Mouse (Mus musculus) liver, embryonic 15.5 days (tissue): ENCODE results near the gene Ccdc13. TPM values are rescaled to one million over a fixed set of nuclear protein-coding genes. Genes with fewer than 3 reads are reported as not detected.

Experiments used
- ATAC-seq: fragments of 200-750 bp; cut with Nextera tagmentation; 2 replicates; pipeline ENCODE4 v1.8.0; 2017; ENCODE audit warnings: moderate number of reproducible peaks, mild to moderate bottlenecking, moderate library complexity; ENCODE audit not compliant: insufficient read depth
- H3K27ac ChIP-seq: fragments of 300-500 bp; sonication (generic); replicated peaks from 2 replicates; pipeline ENCODE4 v1.5.1; 2015; ENCODE audit warnings: mild to moderate bottlenecking, inconsistent platforms
- H3K27me3 ChIP-seq: fragments of 300-500 bp; sonication (generic); 2 replicates; pipeline ENCODE4 v1.6.1; 2015; ENCODE audit warnings: mild to moderate bottlenecking, inconsistent platforms
- H3K36me3 ChIP-seq: fragments of 300-500 bp; sonication (generic); replicated peaks from 2 replicates; pipeline ENCODE4 v1.6.1; 2015; ENCODE audit warnings: moderate library complexity, mild to moderate bottlenecking, inconsistent platforms
- H3K4me1 ChIP-seq: fragments of 300-500 bp; sonication (generic); replicated peaks from 2 replicates; pipeline ENCODE4 v1.6.1; 2015; ENCODE audit warnings: inconsistent platforms
- H3K4me2 ChIP-seq: fragments of 300-500 bp; sonication (generic); 2 replicates; pipeline ENCODE4 v1.6.1; 2015; ENCODE audit warnings: moderate library complexity, mild to moderate bottlenecking, inconsistent platforms
- H3K4me3 ChIP-seq: fragments of 300-500 bp; sonication (generic); replicated peaks from 2 replicates; pipeline ENCODE4 v1.5.1; 2015; ENCODE audit warnings: mild to moderate bottlenecking, inconsistent platforms
- H3K9ac ChIP-seq: fragments of 300-500 bp; sonication (generic); 2 replicates; pipeline ENCODE4 v1.6.1; 2015; ENCODE audit warnings: moderate library complexity, mild to moderate bottlenecking, inconsistent platforms
- H3K9me3 ChIP-seq: fragments of 300-500 bp; sonication (generic); replicated peaks from 2 replicates; pipeline ENCODE4 v1.6.1; 2016; ENCODE audit warnings: inconsistent platforms
- WGBS: fragments of 180-500 bp; shearing (Covaris S2); methylation state at CpG from one replicate; pipeline ENCODE4 v1.1.7; 2015; ENCODE audit warnings: mixed read lengths; ENCODE audit not compliant: insufficient replicate concordance; 5-methylcytosine and 5-hydroxymethylcytosine counted together
- polyA plus RNA-seq: library from polyadenylated mRNA; unstranded; fragments of >200 nt; fragmentation: Nextera tagmentation; extraction: Ambion mirVana; gene quantifications from 2 replicates; pipeline ENCODE4 v1.2.1, GENCODE M21; 2015

The Ccdc13 gene
- polyA plus RNA-seq, 1 experiment from 2014 or later: not detected

DNA sequence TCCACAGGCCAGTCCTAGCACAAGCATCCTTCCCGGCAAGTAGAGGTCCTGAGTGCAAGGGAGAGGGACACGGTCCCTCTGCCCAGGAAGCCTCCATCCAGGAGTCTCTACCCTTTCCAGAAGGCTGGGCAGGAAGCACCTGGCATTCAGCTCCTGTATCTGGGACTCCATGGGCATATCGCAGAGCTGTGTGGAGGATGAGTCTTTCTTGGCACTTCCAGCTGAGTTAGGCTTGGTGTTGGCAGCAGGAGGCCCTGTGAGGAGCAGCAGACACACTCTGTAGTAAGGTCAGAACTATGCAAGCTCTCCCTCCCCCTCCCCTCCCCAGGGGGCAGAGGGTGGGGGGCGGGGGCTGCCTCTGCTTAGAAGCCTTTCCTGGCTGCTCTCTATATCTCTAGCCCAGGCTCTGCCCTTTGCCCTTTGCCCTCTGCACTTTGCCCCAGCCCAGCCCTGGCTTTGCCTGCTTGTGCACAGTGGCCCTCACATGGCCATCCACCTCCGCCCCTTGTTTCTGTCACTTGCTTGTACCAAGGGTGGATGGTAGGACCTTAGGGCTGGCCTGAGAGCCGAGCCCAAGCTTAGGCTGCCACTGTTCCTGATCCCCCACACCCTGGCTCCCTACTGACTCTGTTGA lies 40.3 kb downstream of the Ccdc13 start:
- Histone ChIP-seq H3K36me3 (no peaks in the 10 kb centered on the region), H3K9ac (no peak overlapping the region), H3K4me1 (peaks cover 12% of the 10 kb centered on the region; the same call in 1 of the 2 replicates), H3K27ac (no peak overlapping the region), H3K4me3 (no peak overlapping the region), H3K27me3 (no peaks in the 10 kb centered on the region), H3K9me3 (no peaks in the 10 kb centered on the region), H3K4me2 (no peak overlapping the region)
- whole genome bisulfite sequencing: 46% methylated on average over 6 of the region's 6 CpGs
- 0 out of 2 replicates have a peak, but pooled peaks have one; percentile 29 for ATAC-seq

DNA sequence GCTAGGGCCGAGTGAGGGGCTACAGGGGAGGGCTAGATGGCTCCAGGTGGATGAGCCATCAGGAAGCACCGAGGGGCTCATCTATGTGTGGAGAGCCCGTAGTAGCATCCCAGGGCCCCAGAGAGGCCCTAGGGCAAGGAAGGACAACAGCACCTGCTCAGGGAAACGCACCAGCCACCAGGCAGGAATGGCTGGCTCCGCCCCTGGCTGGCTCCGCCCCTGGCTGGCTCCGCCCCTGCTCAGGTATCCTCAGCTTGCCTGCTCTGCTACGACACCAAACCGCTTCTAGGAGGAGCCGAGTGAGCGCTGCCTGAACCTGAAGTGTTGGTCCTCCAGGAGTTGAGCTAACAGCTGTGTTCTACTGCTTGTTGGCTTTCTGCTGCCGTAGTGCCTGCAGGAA lies 41.5 kb downstream of the Ccdc13 start:
- Histone ChIP-seq H3K4me1 (peaks cover 12% of the 10 kb centered on the region; the same call in 1 of the 2 replicates), H3K27me3 (no peaks in the 10 kb centered on the region; the same call in 1 of the 2 replicates), H3K4me3 (no peak overlapping the region), H3K4me2 (no peak overlapping the region), H3K9me3 (no peaks in the 10 kb centered on the region), H3K27ac (no peak overlapping the region), H3K9ac (no peak overlapping the region), H3K36me3 (no peaks in the 10 kb centered on the region)
- 21% methylated on average over 12 of the region's 12 CpGs for WGBS
- ATAC-seq: no peak

GRCm38 (mm10) chr9:121794972-121795539 lies 44.2 kb downstream of the Ccdc13 start:
- no peak overlapping the region for H3K4me3 ChIP-seq
- no peak overlapping the region for H3K4me2 ChIP-seq
- H3K9me3 ChIP-seq: no peaks in the 10 kb centered on the region
- WGBS: 33% methylated on average over 1 of the region's 1 CpGs
- H3K27me3 ChIP-seq: peaks cover 2% of the 10 kb centered on the region; the same call in 1 of the 2 replicates
- H3K36me3 ChIP-seq: no peaks in the 10 kb centered on the region
- H3K9ac ChIP-seq: no peak overlapping the region
- H3K27ac ChIP-seq: no peak overlapping the region
- no peak for ATAC-seq
- H3K4me1 ChIP-seq: peaks cover 12% of the 10 kb centered on the region; the same call in 1 of the 2 replicates

DNA sequence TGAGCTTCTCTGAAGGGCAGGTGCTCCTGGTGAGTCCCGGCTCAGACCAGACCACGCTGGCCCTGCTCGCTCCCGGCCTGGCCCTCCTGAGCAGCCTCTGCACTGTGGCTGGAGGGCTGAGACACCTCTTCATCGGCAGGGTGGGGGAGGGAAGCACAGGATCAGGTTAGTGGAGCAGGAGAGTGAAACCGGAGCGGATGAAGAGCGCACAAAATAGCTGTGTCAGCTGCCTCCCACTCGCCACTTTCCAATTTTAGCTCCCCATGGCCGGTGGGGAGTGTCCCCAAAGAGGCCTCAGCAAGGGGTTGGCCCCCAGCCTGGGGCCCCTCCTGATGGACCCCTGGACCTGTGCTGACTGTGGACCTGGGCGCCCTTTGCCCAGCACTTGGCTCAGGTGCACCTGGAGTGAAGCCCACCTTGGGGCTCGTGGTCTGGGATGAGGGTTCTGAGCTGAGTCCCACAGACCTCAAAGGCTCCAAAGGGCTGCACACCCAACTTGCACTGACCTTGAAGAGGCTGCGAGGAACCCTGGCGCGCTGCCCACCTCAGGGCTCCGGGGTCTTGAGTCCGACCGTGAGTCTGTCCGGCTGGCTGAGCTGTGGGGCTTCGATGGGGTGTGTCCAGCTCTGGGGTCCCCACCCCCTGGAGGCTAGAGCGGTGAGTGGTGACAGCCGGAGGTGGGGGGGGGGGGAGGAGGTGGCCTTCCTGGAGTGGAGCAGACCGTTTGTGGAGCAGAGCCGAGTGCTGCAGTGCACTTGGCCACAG lies 47.3 kb downstream of the Ccdc13 start, which contains the start of gene Hhatl:
Gene Hhatl (minus strand): TSS at position 751 of the 765 bp plus-strand sequence.
- Histone ChIP-seq H3K9me3 (no peaks in the 10 kb centered on the region), H3K4me1 (no peaks in the 10 kb centered on the region), H3K4me2 (no peak within 1 kb of the TSS), H3K27ac (no peak within 1 kb of the TSS), H3K9ac (no peak within 1 kb of the TSS), H3K36me3 (no peaks in the 10 kb centered on the region), H3K27me3 (peaks cover 2% of the 10 kb centered on the region; the same call in 1 of the 2 replicates), H3K4me3 (no peak within 1 kb of the TSS)
- 53% methylated on average over 24 of the region's 24 CpGs for WGBS
- no peak for ATAC-seq

GRCm38 (mm10) chr9:121791206-121791605 lies 48.1 kb downstream of the Ccdc13 start:
- no peaks in the 10 kb centered on the region for H3K36me3 ChIP-seq
- no peak for ATAC-seq
- no peak overlapping the region for H3K9ac ChIP-seq
- no peaks in the 10 kb centered on the region for H3K4me1 ChIP-seq
- no peak overlapping the region for H3K4me3 ChIP-seq
- H3K4me2 ChIP-seq: no peak overlapping the region
- H3K27me3 ChIP-seq: peaks cover 2% of the 10 kb centered on the region; the same call in 1 of the 2 replicates
- H3K9me3 ChIP-seq: no peaks in the 10 kb centered on the region
- no peak overlapping the region for H3K27ac ChIP-seq
- 17% methylated on average over 5 of the region's 5 CpGs for WGBS

GRCm38 (mm10) chr9:121786359-121786758 lies 52.9 kb downstream of the Ccdc13 start:
- no peak for ATAC-seq
- WGBS: 42% methylated on average over 2 of the region's 2 CpGs
- H3K27me3 ChIP-seq: no peaks in the 10 kb centered on the region
- no peaks in the 10 kb centered on the region for H3K4me1 ChIP-seq
- H3K9me3 ChIP-seq: no peaks in the 10 kb centered on the region
- no peak overlapping the region for H3K4me3 ChIP-seq
- H3K36me3 ChIP-seq: no peaks in the 10 kb centered on the region
- H3K27ac ChIP-seq: no peak overlapping the region
- H3K4me2 ChIP-seq: no peak overlapping the region
- H3K9ac ChIP-seq: no peak overlapping the region

GRCm38 (mm10) chr9:121785261-121785660 lies 54.0 kb downstream of the Ccdc13 start:
- 52% methylated on average over 8 of the region's 8 CpGs for WGBS
- Histone ChIP-seq H3K9ac (no peak overlapping the region), H3K36me3 (no peaks in the 10 kb centered on the region), H3K9me3 (no peaks in the 10 kb centered on the region), H3K4me2 (no peak overlapping the region), H3K4me3 (no peak overlapping the region), H3K4me1 (no peaks in the 10 kb centered on the region), H3K27me3 (no peaks in the 10 kb centered on the region), H3K27ac (no peak overlapping the region)
- ATAC-seq: no peak

DNA sequence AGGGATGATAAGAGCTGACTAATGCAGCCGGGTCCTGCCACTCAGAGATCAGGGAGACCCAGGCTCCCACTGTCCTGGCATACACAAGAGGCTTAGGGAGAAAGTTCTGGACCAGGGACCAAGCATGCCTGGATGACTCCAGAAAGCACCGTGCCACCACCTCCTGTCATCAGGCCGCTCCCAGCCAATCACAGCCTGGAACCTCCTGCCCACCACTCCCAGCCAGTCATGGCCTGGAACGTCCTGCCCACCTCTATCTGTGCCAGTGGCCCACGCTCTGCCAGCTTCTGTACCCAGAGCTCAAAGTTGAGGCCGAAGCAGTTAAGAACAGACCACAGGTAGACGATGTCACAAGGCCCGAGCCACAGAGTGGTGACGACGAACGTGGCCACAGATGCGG lies 54.5 kb downstream of the Ccdc13 start:
- ATAC-seq: no peak
- H3K4me1 ChIP-seq: no peaks in the 10 kb centered on the region
- H3K4me3 ChIP-seq: no peak overlapping the region
- no peak overlapping the region for H3K27ac ChIP-seq
- H3K27me3 ChIP-seq: no peaks in the 10 kb centered on the region
- WGBS: 65% methylated on average over 12 of the region's 12 CpGs
- H3K36me3 ChIP-seq: no peaks in the 10 kb centered on the region
- H3K9me3 ChIP-seq: no peaks in the 10 kb centered on the region
- no peak overlapping the region for H3K4me2 ChIP-seq
- H3K9ac ChIP-seq: no peak overlapping the region

GRCm38 (mm10) chr9:121778066-121778624 lies 61.1 kb downstream of the Ccdc13 start:
- H3K27me3 ChIP-seq: peaks cover 38% of the 10 kb centered on the region
- no peak overlapping the region for H3K4me3 ChIP-seq
- H3K4me1 ChIP-seq: no peaks in the 10 kb centered on the region
- no peaks in the 10 kb centered on the region for H3K9me3 ChIP-seq
- H3K9ac ChIP-seq: no peak overlapping the region
- H3K36me3 ChIP-seq: no peaks in the 10 kb centered on the region
- WGBS: 13% methylated on average over 54 of the region's 54 CpGs
- peak overlapping the region; percentile 32 for H3K4me2 ChIP-seq
- ATAC-seq: no peak
- H3K27ac ChIP-seq: no peak overlapping the region

DNA sequence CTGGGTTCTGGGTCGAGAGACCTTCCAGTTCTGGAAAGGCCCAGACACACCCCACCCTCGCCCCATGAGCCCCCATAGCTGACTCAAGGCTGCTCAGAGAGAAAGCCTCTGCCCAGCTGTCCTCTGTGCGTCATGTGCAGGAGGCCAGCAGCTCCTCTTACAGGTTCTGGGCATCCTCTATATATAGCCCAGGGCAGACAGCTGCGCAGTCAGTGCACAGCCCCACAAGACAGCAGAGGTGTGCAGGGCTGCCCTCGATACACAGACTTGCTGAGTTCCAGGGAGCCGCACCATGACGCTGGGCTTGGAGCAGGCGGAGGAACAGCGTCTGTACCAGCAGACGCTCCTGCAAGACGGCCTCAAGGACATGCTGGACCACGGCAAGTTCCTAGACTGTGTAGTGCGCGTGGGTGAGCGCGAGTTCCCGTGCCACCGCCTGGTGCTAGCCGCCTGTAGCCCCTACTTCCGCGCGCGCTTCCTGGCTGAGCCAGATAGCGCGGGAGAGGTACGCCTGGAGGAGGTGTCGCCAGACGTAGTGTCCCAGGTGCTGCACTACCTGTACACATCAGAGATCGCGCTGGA lies 61.7 kb downstream of the Ccdc13 start, which contains the start of gene Klhl40:
Gene Klhl40 (plus strand): TSS at position 124 of the 582 bp plus-strand sequence.
- Histone ChIP-seq H3K36me3 (no peaks in the 10 kb centered on the region), H3K9me3 (no peaks in the 10 kb centered on the region), H3K4me1 (no peaks in the 10 kb centered on the region), H3K4me2 (peak within 1 kb of the TSS; percentile 32), H3K27me3 (peaks cover 38% of the 10 kb centered on the region), H3K4me3 (no peak within 1 kb of the TSS), H3K27ac (no peak within 1 kb of the TSS), H3K9ac (no peak within 1 kb of the TSS)
- no peak for ATAC-seq
- 16% methylated on average over 30 of the region's 30 CpGs for WGBS
